Mouse (Mus musculus) myocyte (in vitro differentiated cells): Measurements from ENCODE around the gene Tedc1. TPM values are rescaled to one million over a fixed set of nuclear protein-coding genes. Genes with fewer than 3 reads are reported as not detected.

Experiments used
- H3K27me3 ChIP-seq: one replicate; pipeline ENCODE4 v1.6.1; 2011; ENCODE audit not compliant: control insufficient read depth, insufficient read depth, insufficient read length
- H3K36me3 ChIP-seq: one replicate; pipeline ENCODE4 v1.6.1; 2011; ENCODE audit not compliant: control insufficient read depth, insufficient read depth
- H3K4me2 ChIP-seq: one replicate; pipeline ENCODE4 v1.6.1; 2011; ENCODE audit warnings: low read depth, control low read depth
- H3K4me3 ChIP-seq: one replicate; pipeline ENCODE4 v1.5.1; 2011; ENCODE audit warnings: mild to moderate bottlenecking, control low read depth, moderate library complexity
- H3K79me2 ChIP-seq: one replicate; pipeline ENCODE4 v1.6.1; 2011; ENCODE audit not compliant: control insufficient read depth, insufficient read depth
- H3ac ChIP-seq: one replicate; pipeline ENCODE4 v1.6.1; 2011; ENCODE audit not compliant: control insufficient read depth, insufficient read length
- CEBPB ChIP-seq: IDR thresholded peaks from 2 replicates; pipeline ENCODE4 v1.6.1; 2011; ENCODE audit warnings: mild to moderate bottlenecking, moderate library complexity; ENCODE audit not compliant: poor library complexity, insufficient read depth, severe bottlenecking
- E2F4 ChIP-seq: IDR thresholded peaks from one replicate; pipeline ENCODE4 v1.6.1; 2011; ENCODE audit warnings: mild to moderate bottlenecking, control low read depth, moderate library complexity; ENCODE audit not compliant: insufficient read depth
- MAX ChIP-seq: IDR thresholded peaks from one replicate; pipeline ENCODE4 v1.6.1; 2011; ENCODE audit warnings: low read depth, mild to moderate bottlenecking, control low read depth
- MYOD1 ChIP-seq, 3 experiments: IDR thresholded peaks; one replicate each; pipeline ENCODE4 v1.6.1; 2011; ENCODE audit warnings: control low read depth in 2 of 3, low read depth in 2 of 3, mild to moderate bottlenecking in 2 of 3, moderate library complexity in 1 of 3; ENCODE audit not compliant: insufficient read length in 2 of 3, control insufficient read depth in 1 of 3
- MYOG ChIP-seq, 3 experiments: IDR thresholded peaks; one replicate each; pipeline ENCODE4 v1.6.1; 2011; ENCODE audit warnings: control low read depth in 2 of 3, low read depth in 2 of 3, mild to moderate bottlenecking in 2 of 3; ENCODE audit not compliant: insufficient read length in 2 of 3, control insufficient read depth in 1 of 3, insufficient read depth in 1 of 3
- POLR2A ChIP-seq: IDR thresholded peaks from one replicate; pipeline ENCODE4 v1.6.1; 2011; ENCODE audit warnings: low read depth, mild to moderate bottlenecking, control low read depth, moderate library complexity; ENCODE audit not compliant: insufficient read length
- POLR2AphosphoS2 ChIP-seq: IDR thresholded peaks from one replicate; pipeline ENCODE4 v1.6.1; 2011; ENCODE audit warnings: low read depth, control low read depth; ENCODE audit not compliant: insufficient read length
- REST ChIP-seq: IDR thresholded peaks from one replicate; pipeline ENCODE4 v1.6.1; 2011; ENCODE audit warnings: mild to moderate bottlenecking, control low read depth, moderate library complexity; ENCODE audit not compliant: insufficient read depth, insufficient read length
- SRF ChIP-seq: IDR thresholded peaks from one replicate; pipeline ENCODE4 v1.6.1; 2011; ENCODE audit warnings: low read depth; ENCODE audit not compliant: control insufficient read depth, insufficient read length
- TCF12 ChIP-seq: IDR thresholded peaks from one replicate; pipeline ENCODE4 v1.6.1; 2011; ENCODE audit warnings: mild to moderate bottlenecking, control low read depth; ENCODE audit not compliant: poor library complexity, insufficient read depth, severe bottlenecking
- TCF3 ChIP-seq: IDR thresholded peaks from one replicate; pipeline ENCODE4 v1.6.1; 2011; ENCODE audit warnings: low read depth, control low read depth; ENCODE audit not compliant: insufficient read length
- USF1 ChIP-seq: IDR thresholded peaks from one replicate; pipeline ENCODE4 v1.6.1; 2011; ENCODE audit warnings: low read depth, mild to moderate bottlenecking, control low read depth, moderate library complexity
- polyA plus RNA-seq: library from polyadenylated mRNA; unstranded; fragments of >200 nt; fragmentation: generic; extraction: Trizol; gene quantifications from one replicate; pipeline ENCODE4 v1.2.1, GENCODE M21; 2012; ENCODE audit warnings: missing spikeins

Gene Tedc1
- polyA plus RNA-seq, 1 experiment = 6.6 TPM

- Histone ChIP-seq H3K79me2 (no peaks in the 10 kb centered on the region), H3K4me2 (no peak overlapping the region), H3K27me3 (no peaks in the 10 kb centered on the region), H3ac (no peak overlapping the region), H3K36me3 (no peaks in the 10 kb centered on the region), H3K4me3 (no peak overlapping the region)
- TF ChIP-seq POLR2A = no peak
- TF ChIP-seq USF1 = no peak
- TF ChIP-seq POLR2AphosphoS2 = no peak
- no peak for TF ChIP-seq MYOG (IDR thresholded peaks at IDR 0.05; ENCODE audit: control insufficient read depth in 1 of 3, insufficient read depth in 1 of 3, insufficient read length in 2 of 3, low read depth in 2 of 3)
- no peak for TF ChIP-seq MYOD1 (IDR thresholded peaks at IDR 0.05; ENCODE audit: control insufficient read depth in 1 of 3, insufficient read length in 2 of 3, low read depth in 2 of 3)
- TF ChIP-seq REST = no peak
- TF ChIP-seq E2F4 = no peak
Observed at GRCm38 (mm10) chr12:113212326-113212924, 56.2 kb downstream of the Tedc1 start.

GRCm38 (mm10) chr12:113213226-113213625 is 57.0 kb downstream of the Tedc1 start:
- H3K36me3 ChIP-seq = no peaks in the 10 kb centered on the region
- TF ChIP-seq E2F4 (no peak), TCF3 (no peak), SRF (no peak), TCF12 (no peak), MYOD1 (IDR thresholded peaks at IDR 0.05; ENCODE audit: control insufficient read depth in 1 of 3, insufficient read length in 2 of 3, low read depth in 2 of 3) (no peak), POLR2AphosphoS2 (no peak), USF1 (no peak), MYOG (IDR thresholded peaks at IDR 0.05; ENCODE audit: control insufficient read depth in 1 of 3, insufficient read depth in 1 of 3, insufficient read length in 2 of 3, low read depth in 2 of 3) (no peak), CEBPB (no peak), REST (no peak), POLR2A (no peak), MAX (no peak)
- H3ac ChIP-seq = no peak overlapping the region
- H3K79me2 ChIP-seq = no peaks in the 10 kb centered on the region
- no peak overlapping the region for H3K4me3 ChIP-seq
- H3K4me2 ChIP-seq = no peak overlapping the region
- no peaks in the 10 kb centered on the region for H3K27me3 ChIP-seq

GRCm38 (mm10) chr12:113214072-113214808 is 58.0 kb downstream of the Tedc1 start:
- H3K79me2 ChIP-seq = no peaks in the 10 kb centered on the region
- no peaks in the 10 kb centered on the region for H3K27me3 ChIP-seq
- TF ChIP-seq SRF (no peak), E2F4 (no peak), TCF3 (no peak), TCF12 (no peak), POLR2AphosphoS2 (no peak), MYOG (IDR thresholded peaks at IDR 0.05; ENCODE audit: control insufficient read depth in 1 of 3, insufficient read depth in 1 of 3, insufficient read length in 2 of 3, low read depth in 2 of 3) (no peak), MYOD1 (IDR thresholded peaks at IDR 0.05; ENCODE audit: control insufficient read depth in 1 of 3, insufficient read length in 2 of 3, low read depth in 2 of 3) (no peak), REST (no peak), POLR2A (no peak), MAX (no peak), CEBPB (no peak), USF1 (no peak)
- no peak overlapping the region for H3K4me2 ChIP-seq
- H3K36me3 ChIP-seq = no peaks in the 10 kb centered on the region
- no peak overlapping the region for H3ac ChIP-seq
- H3K4me3 ChIP-seq = no peak overlapping the region

- Histone ChIP-seq H3K27me3 (no peaks in the 10 kb centered on the region), H3K4me2 (no peak overlapping the region), H3K36me3 (no peaks in the 10 kb centered on the region), H3K79me2 (no peaks in the 10 kb centered on the region), H3ac (no peak overlapping the region), H3K4me3 (no peak overlapping the region)
- no peak for TF ChIP-seq USF1
- TF ChIP-seq MYOG (IDR thresholded peaks at IDR 0.05; ENCODE audit: control insufficient read depth in 1 of 3, insufficient read depth in 1 of 3, insufficient read length in 2 of 3, low read depth in 2 of 3) = no peak
- TF ChIP-seq CEBPB = no peak
- TF ChIP-seq MYOD1 (IDR thresholded peaks at IDR 0.05; ENCODE audit: control insufficient read depth in 1 of 3, insufficient read length in 2 of 3, low read depth in 2 of 3) = no peak
- no peak for TF ChIP-seq TCF12
- TF ChIP-seq POLR2AphosphoS2 = no peak
- TF ChIP-seq MAX = no peak
- TF ChIP-seq SRF = no peak
- TF ChIP-seq E2F4 = no peak
- TF ChIP-seq TCF3 = no peak
- TF ChIP-seq REST = no peak
- TF ChIP-seq POLR2A = no peak
Observed at GRCm38 (mm10) chr12:113214972-113215666, 58.9 kb downstream of the Tedc1 start.

Other genes starting within 250 kb of the Tedc1 start
- gene Jag2, start 226.6 kb upstream of the Tedc1 start, polyA plus RNA-seq = 51.8 TPM
- 94.9 TPM for gene Nudt14, start 214.3 kb upstream of the Tedc1 start, polyA plus RNA-seq
- gene Btbd6, start 179.9 kb upstream of the Tedc1 start, polyA plus RNA-seq = 16.3 TPM
- 27.9 TPM for gene Brf1, start 155.7 kb upstream of the Tedc1 start, polyA plus RNA-seq
- gene Pacs2, start 141.9 kb upstream of the Tedc1 start, polyA plus RNA-seq = 89.3 TPM
- 0.11 TPM for gene Tex22, start 81.9 kb upstream of the Tedc1 start, polyA plus RNA-seq
- gene Mta1, start 58.1 kb upstream of the Tedc1 start, polyA plus RNA-seq = 101 TPM
- gene Crip2, start 16.2 kb upstream of the Tedc1 start, polyA plus RNA-seq = 1,146 TPM
- 1,677 TPM for gene Crip1, start 10.1 kb upstream of the Tedc1 start, polyA plus RNA-seq
- gene Tmem121, start 29.5 kb downstream of the Tedc1 start, polyA plus RNA-seq = 4.1 TPM